Mouse (Mus musculus): ENCODE measurements at regions not wholly inside any gene's neighbourhood (a gene's known extent, or its start where the extent isn't known, plus 50 kb on each side); places are given as distances from the start of the nearest gene placed in this dataset.

DNA sequence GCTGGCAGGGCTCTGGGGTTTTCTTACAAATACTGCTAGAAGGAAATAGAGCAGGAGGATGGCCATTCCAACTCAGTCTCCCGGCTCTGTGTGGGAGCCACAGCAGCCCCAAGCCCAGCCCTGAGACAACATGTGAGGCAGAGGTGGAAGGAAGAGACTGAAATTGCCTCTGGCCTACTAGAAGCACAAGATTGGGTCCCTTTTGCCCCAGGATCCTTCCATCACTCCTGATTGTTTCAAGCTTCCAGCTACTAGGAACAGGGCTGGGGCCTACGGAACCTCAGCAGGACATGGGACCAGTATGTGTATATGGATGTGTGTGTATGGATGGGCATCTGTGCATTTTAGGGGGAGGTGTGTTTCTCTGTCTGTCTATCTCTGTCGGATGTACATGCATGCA lies 97.9 kb downstream of the 1810010D01Rik start:
- 75% methylated on average over 3 of the region's 3 CpGs for WGBS
- Histone ChIP-seq H3K27ac (replicated peaks; ENCODE audit: low read depth, low read length) (no peak overlapping the region), H3K4me1 (ENCODE audit: control insufficient read depth, insufficient read depth, low read length) (peaks cover 3% of the 10 kb centered on the region; the same call in 1 of the 2 replicates), H3K9me3 (replicated peaks; ENCODE audit: control insufficient read depth, low read length) (no peaks in the 10 kb centered on the region), H3K36me3 (replicated peaks; ENCODE audit: control insufficient read depth, insufficient read depth, low read depth, low read length) (no peaks in the 10 kb centered on the region), H3K27me3 (ENCODE audit: control insufficient read depth, insufficient read depth, low read length) (no peaks in the 10 kb centered on the region), H3K4me2 (ENCODE audit: low read depth, low read length) (no peak overlapping the region), H3K4me3 (ENCODE audit: low read depth, low read length) (no peak overlapping the region), H3K9ac (replicated peaks; ENCODE audit: low read length) (no peak overlapping the region)
- ATAC-seq (replicated peaks; ENCODE audit: insufficient number of reproducible peaks, low FRiP score, low TSS enrichment, low read depth) (no peak), DNase-seq (ENCODE audit: low spot score) (no peak)

DNA sequence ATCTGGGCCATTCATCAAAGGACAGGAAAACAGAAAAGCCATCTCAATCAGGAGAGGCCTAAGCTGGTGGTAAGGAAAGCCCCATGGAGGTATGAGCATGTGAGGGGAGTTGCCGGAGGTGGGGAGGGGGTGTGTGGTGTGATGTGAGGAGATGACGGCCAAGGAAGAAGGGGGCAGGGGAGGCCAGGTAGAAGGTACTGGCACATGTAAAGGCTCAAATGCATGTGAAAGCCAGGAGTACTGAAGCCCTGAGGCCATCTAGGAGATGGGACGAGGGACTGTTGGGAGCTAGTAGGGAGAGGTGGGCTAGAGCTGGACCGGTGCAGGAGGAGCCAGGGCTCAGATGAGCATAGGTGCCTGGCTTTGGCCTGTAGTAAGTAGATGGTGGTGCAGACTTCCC lies 98.4 kb downstream of the 1810010D01Rik start:
- no peak overlapping the region for H3K4me3 ChIP-seq (ENCODE audit: low read depth, low read length)
- H3K9me3 ChIP-seq (replicated peaks; ENCODE audit: control insufficient read depth, low read length): no peaks in the 10 kb centered on the region
- no peaks in the 10 kb centered on the region for H3K27me3 ChIP-seq (ENCODE audit: control insufficient read depth, insufficient read depth, low read length)
- H3K9ac ChIP-seq (replicated peaks; ENCODE audit: low read length): no peak overlapping the region
- 86% methylated on average over 4 of the region's 4 CpGs for WGBS
- DNase-seq (ENCODE audit: low spot score): no peak
- H3K27ac ChIP-seq (replicated peaks; ENCODE audit: low read depth, low read length): no peak overlapping the region
- no peaks in the 10 kb centered on the region for H3K36me3 ChIP-seq (replicated peaks; ENCODE audit: control insufficient read depth, insufficient read depth, low read depth, low read length)
- peaks cover 3% of the 10 kb centered on the region; the same call in 1 of the 2 replicates for H3K4me1 ChIP-seq (ENCODE audit: control insufficient read depth, insufficient read depth, low read length)
- no peak for ATAC-seq (replicated peaks; ENCODE audit: insufficient number of reproducible peaks, low FRiP score, low TSS enrichment, low read depth)
- no peak overlapping the region for H3K4me2 ChIP-seq (ENCODE audit: low read depth, low read length)

DNA sequence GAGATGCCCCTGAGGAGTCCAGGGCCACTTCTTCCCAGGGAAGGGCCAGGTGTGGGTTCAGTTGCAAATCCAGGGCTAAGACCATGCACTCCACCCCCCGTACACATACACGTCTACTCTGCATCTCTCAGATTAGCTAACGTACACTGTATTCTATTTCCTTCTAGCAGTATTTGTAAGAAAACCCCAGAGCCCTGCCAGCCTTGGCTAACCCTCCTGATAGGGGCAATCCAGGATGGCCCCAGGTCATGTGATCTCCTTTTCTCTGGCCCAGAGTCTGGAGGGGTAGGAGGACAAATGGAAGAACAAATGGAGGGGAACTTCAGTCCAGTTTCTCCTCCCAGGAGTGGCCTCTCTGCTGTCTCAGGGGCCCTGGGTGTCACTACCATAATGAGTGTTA lies 98.9 kb downstream of the 1810010D01Rik start:
- Histone ChIP-seq H3K36me3 (replicated peaks; ENCODE audit: control insufficient read depth, insufficient read depth, low read depth, low read length) (no peaks in the 10 kb centered on the region), H3K27me3 (ENCODE audit: control insufficient read depth, insufficient read depth, low read length) (no peaks in the 10 kb centered on the region), H3K4me1 (ENCODE audit: control insufficient read depth, insufficient read depth, low read length) (peaks cover 3% of the 10 kb centered on the region; the same call in 1 of the 2 replicates), H3K27ac (replicated peaks; ENCODE audit: low read depth, low read length) (no peak overlapping the region), H3K9me3 (replicated peaks; ENCODE audit: control insufficient read depth, low read length) (no peaks in the 10 kb centered on the region), H3K4me3 (ENCODE audit: low read depth, low read length) (no peak overlapping the region), H3K4me2 (ENCODE audit: low read depth, low read length) (no peak overlapping the region), H3K9ac (replicated peaks; ENCODE audit: low read length) (no peak overlapping the region)
- WGBS: 85% methylated on average over 3 of the region's 3 CpGs
- DNase-seq (ENCODE audit: low spot score) (no peak), ATAC-seq (replicated peaks; ENCODE audit: insufficient number of reproducible peaks, low FRiP score, low TSS enrichment, low read depth) (no peak)

DNA sequence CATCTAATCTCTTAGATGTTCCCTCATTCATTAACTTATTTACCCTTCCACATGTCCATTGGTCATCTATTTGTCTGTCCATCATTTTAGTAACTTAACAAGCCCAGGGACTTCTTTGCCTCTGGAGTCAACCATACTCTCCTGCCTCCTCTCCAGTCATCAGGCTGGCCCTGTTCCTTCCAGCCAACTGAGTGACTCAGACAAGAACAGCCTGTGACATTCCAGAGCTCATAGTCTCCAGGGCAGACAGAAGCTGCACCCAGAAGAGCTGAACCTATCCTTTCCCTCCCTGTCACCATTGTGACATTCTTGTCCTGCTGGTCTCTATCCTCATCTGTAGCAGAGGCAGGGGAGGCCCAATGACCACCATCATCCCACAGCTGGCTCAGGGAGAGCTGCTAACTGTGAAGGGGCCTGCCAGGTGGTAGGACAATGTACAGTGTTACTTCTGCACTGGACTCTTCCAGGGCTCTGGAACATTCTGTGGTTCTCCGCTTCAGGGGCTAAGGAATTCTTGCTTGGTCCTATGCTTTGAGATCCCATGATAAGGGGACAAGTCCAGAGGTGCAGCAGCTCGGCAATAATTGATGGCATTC lies 100.2 kb downstream of the 1810010D01Rik start:
- Histone ChIP-seq H3K9ac (replicated peaks; ENCODE audit: low read length) (no peak overlapping the region), H3K27ac (replicated peaks; ENCODE audit: low read depth, low read length) (no peak overlapping the region), H3K4me1 (ENCODE audit: control insufficient read depth, insufficient read depth, low read length) (peaks cover 3% of the 10 kb centered on the region; the same call in 1 of the 2 replicates), H3K36me3 (replicated peaks; ENCODE audit: control insufficient read depth, insufficient read depth, low read depth, low read length) (no peaks in the 10 kb centered on the region), H3K4me3 (ENCODE audit: low read depth, low read length) (no peak overlapping the region), H3K27me3 (ENCODE audit: control insufficient read depth, insufficient read depth, low read length) (no peaks in the 10 kb centered on the region), H3K4me2 (ENCODE audit: low read depth, low read length) (no peak overlapping the region), H3K9me3 (replicated peaks; ENCODE audit: control insufficient read depth, low read length) (no peaks in the 10 kb centered on the region)
- 77% methylated on average over 2 of the region's 2 CpGs for WGBS
- ATAC-seq (replicated peaks; ENCODE audit: insufficient number of reproducible peaks, low FRiP score, low TSS enrichment, low read depth) (no peak), DNase-seq (ENCODE audit: low spot score) (no peak)

DNA sequence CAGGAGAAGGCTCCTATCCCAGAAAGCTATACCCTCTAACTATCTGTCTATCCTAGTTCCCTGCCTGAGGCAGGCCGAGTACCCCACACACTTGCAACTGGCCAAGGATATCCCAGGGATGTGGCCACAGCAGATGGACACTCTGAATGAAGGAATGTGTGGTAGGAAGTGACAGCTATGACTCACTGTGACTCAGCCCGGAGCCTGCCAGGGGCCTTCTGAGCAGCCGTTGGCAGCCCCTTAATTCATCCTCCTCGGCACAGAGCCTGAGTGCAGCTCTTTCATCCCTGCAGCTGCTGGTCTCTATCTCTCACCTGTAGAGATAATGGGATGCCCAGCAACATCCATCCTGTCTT lies 101.4 kb downstream of the 1810010D01Rik start:
- H3K27me3 ChIP-seq (ENCODE audit: control insufficient read depth, insufficient read depth, low read length): no peaks in the 10 kb centered on the region
- H3K4me1 ChIP-seq (ENCODE audit: control insufficient read depth, insufficient read depth, low read length): peaks cover 3% of the 10 kb centered on the region; the same call in 1 of the 2 replicates
- H3K27ac ChIP-seq (replicated peaks; ENCODE audit: low read depth, low read length): no peak overlapping the region
- H3K4me3 ChIP-seq (ENCODE audit: low read depth, low read length): no peak overlapping the region
- no peak overlapping the region for H3K4me2 ChIP-seq (ENCODE audit: low read depth, low read length)
- no peak overlapping the region for H3K9ac ChIP-seq (replicated peaks; ENCODE audit: low read length)
- no peaks in the 10 kb centered on the region for H3K36me3 ChIP-seq (replicated peaks; ENCODE audit: control insufficient read depth, insufficient read depth, low read depth, low read length)
- DNase-seq (ENCODE audit: low spot score): no peak
- H3K9me3 ChIP-seq (replicated peaks; ENCODE audit: control insufficient read depth, low read length): no peaks in the 10 kb centered on the region
- WGBS: 84% methylated on average over 4 of the region's 4 CpGs
- no peak for ATAC-seq (replicated peaks; ENCODE audit: insufficient number of reproducible peaks, low FRiP score, low TSS enrichment, low read depth)

DNA sequence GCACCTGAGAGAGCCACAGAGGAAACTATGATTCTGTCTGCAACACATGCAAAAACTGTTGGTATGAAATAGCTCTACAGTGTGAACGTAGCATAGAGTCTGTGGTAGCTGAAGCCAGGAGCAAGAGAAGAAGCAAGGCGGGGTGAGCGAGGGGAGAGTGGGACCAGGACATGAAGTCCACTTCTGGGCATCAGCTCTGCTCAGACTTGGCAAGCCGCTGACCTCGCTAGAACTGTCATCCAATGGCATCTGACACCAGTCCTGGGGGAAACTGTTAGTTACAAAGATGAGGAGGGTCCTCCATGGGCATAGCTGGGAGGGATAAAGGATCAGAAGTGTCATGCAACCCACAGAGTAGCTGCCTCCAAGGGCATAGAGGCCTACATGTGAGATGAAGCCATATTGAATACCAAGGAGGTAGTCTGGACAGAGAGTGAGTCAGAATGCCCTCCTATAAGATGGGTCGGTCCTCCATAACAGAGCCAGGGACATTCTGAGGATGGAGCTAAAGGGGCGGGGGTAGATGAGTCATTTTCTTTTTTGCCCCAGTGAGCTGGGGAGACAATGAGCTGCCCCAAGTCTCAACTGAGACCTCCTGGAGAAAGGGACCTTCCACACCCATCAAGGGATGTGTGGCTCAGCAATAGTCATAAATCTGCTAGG lies 102.0 kb downstream of the 1810010D01Rik start:
- no peak for DNase-seq (ENCODE audit: low spot score)

DNA sequence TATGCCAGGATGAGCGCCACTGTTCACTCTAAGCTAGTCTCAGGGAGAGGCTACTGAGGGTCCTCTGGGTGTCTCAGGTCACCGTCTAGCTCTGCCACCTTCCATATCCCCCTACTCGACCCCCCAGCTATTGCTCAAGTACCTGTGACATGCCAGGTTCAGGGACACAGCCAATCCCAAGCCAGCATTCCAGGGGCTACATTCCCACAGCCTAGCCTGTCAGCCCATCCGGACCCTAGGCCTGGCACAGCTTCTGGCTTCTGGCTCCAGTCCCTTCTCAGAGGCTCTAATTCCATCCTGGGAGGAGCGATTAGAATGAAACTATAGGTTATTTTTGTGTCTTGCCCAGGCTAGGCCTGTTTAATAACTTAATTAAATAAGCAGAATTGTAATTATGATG lies 105.2 kb downstream of the 1810010D01Rik start:
- WGBS: 71% methylated on average over 5 of the region's 5 CpGs
- Histone ChIP-seq H3K27ac (replicated peaks; ENCODE audit: low read depth, low read length) (no peak overlapping the region), H3K9me3 (replicated peaks; ENCODE audit: control insufficient read depth, low read length) (no peaks in the 10 kb centered on the region), H3K4me1 (ENCODE audit: control insufficient read depth, insufficient read depth, low read length) (no peaks in the 10 kb centered on the region), H3K9ac (replicated peaks; ENCODE audit: low read length) (no peak overlapping the region), H3K4me3 (ENCODE audit: low read depth, low read length) (no peak overlapping the region), H3K27me3 (ENCODE audit: control insufficient read depth, insufficient read depth, low read length) (no peaks in the 10 kb centered on the region), H3K36me3 (replicated peaks; ENCODE audit: control insufficient read depth, insufficient read depth, low read depth, low read length) (no peaks in the 10 kb centered on the region), H3K4me2 (ENCODE audit: low read depth, low read length) (no peak overlapping the region)
- no peak for ATAC-seq (replicated peaks; ENCODE audit: insufficient number of reproducible peaks, low FRiP score, low TSS enrichment, low read depth)
- DNase-seq (ENCODE audit: low spot score): no peak

More for the DNA sequence above, 102.0 kb downstream of the 1810010D01Rik start:
- no peak overlapping the region for H3K4me3 ChIP-seq (ENCODE audit: low read depth, low read length)
- H3K27me3 ChIP-seq (ENCODE audit: control insufficient read depth, insufficient read depth, low read length): no peaks in the 10 kb centered on the region
- peaks cover 3% of the 10 kb centered on the region; the same call in 1 of the 2 replicates for H3K4me1 ChIP-seq (ENCODE audit: control insufficient read depth, insufficient read depth, low read length)
- no peak for ATAC-seq (replicated peaks; ENCODE audit: insufficient number of reproducible peaks, low FRiP score, low TSS enrichment, low read depth)
- 88% methylated on average over 7 of the region's 7 CpGs for WGBS
- no peak overlapping the region for H3K9ac ChIP-seq (replicated peaks; ENCODE audit: low read length)
- no peak overlapping the region for H3K4me2 ChIP-seq (ENCODE audit: low read depth, low read length)
- H3K36me3 ChIP-seq (replicated peaks; ENCODE audit: control insufficient read depth, insufficient read depth, low read depth, low read length): no peaks in the 10 kb centered on the region
- H3K27ac ChIP-seq (replicated peaks; ENCODE audit: low read depth, low read length): no peak overlapping the region
- H3K9me3 ChIP-seq (replicated peaks; ENCODE audit: control insufficient read depth, low read length): no peaks in the 10 kb centered on the region

DNA sequence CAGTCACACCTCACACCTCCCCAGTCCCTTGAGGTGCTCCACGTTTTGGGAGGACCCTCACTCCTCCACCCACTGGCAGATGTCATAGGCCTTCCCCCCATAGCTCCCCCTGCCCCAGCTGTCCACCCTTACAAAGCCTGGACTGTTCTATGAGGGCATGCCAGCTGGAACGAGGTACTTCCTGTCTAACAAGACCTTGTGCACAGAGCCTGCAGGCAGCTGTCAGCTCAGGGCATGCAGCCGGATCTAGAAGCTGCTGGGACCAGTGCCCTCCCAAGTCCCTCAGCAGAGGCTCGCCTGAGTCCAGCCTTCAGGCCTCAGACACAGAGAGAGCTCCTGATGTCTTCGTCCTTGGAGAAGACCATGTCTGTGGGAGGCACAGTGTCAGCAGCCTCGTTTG lies 105.7 kb downstream of the 1810010D01Rik start:
- Histone ChIP-seq H3K4me2 (ENCODE audit: low read depth, low read length) (no peak overlapping the region), H3K27me3 (ENCODE audit: control insufficient read depth, insufficient read depth, low read length) (no peaks in the 10 kb centered on the region), H3K36me3 (replicated peaks; ENCODE audit: control insufficient read depth, insufficient read depth, low read depth, low read length) (no peaks in the 10 kb centered on the region), H3K27ac (replicated peaks; ENCODE audit: low read depth, low read length) (no peak overlapping the region), H3K4me3 (ENCODE audit: low read depth, low read length) (no peak overlapping the region), H3K9ac (replicated peaks; ENCODE audit: low read length) (no peak overlapping the region), H3K9me3 (replicated peaks; ENCODE audit: control insufficient read depth, low read length) (no peaks in the 10 kb centered on the region), H3K4me1 (ENCODE audit: control insufficient read depth, insufficient read depth, low read length) (no peaks in the 10 kb centered on the region)
- ATAC-seq (replicated peaks; ENCODE audit: insufficient number of reproducible peaks, low FRiP score, low TSS enrichment, low read depth): no peak
- 34% methylated on average over 6 of the region's 6 CpGs for WGBS
- no peak for DNase-seq (ENCODE audit: low spot score)
